Mouse (Mus musculus): ENCODE measurements at regions not wholly inside any gene's neighbourhood (a gene's known extent, or its start where the extent isn't known, plus 50 kb on each side); places are given as distances from the start of the nearest gene placed in this dataset.

- H3K79me2 ChIP-seq (ENCODE audit: control insufficient read depth, insufficient read depth, low read length, poor library complexity), result no peaks in the 10 kb centered on the region
- no peak overlapping the region for H3K27ac ChIP-seq (ENCODE audit: control insufficient read depth, low read depth, low read length)
- no peaks in the 10 kb centered on the region; a peak in 1 of 4 replicates for H3K27me3 ChIP-seq (ENCODE audit: control insufficient read depth in 1 of 2, insufficient read depth in 2 of 2, low read length in 2 of 2)
- no peak for TF ChIP-seq RAD21 (IDR thresholded peaks at IDR 0.05; ENCODE audit: low read depth, low read length)
- TF ChIP-seq UBTF (IDR thresholded peaks at IDR 0.05; ENCODE audit: borderline replicate concordance, insufficient read depth, low read depth, low read length), result no peak
- no peak for TF ChIP-seq ZC3H11A (IDR thresholded peaks at IDR 0.05; ENCODE audit: low read depth, low read length)
- no peak for TF ChIP-seq MYC (IDR thresholded peaks at IDR 0.05; ENCODE audit: low read depth, low read length)
- no peak for TF ChIP-seq MAZ (IDR thresholded peaks at IDR 0.05; ENCODE audit: low read depth, low read length)
- H3K4me3 ChIP-seq (ENCODE audit: control insufficient read depth in 1 of 2, insufficient read depth in 1 of 2, low read depth in 2 of 2, low read length in 2 of 2), result no peak overlapping the region
- no peaks in the 10 kb centered on the region for H3K9me3 ChIP-seq (replicated peaks; ENCODE audit: insufficient read depth, low read length)
- no peaks in the 10 kb centered on the region for H3K4me1 ChIP-seq (ENCODE audit: control insufficient read depth in 1 of 2, insufficient read depth in 2 of 2, low read length in 2 of 2)
- H3K9ac ChIP-seq (ENCODE audit: control insufficient read depth, low read depth, low read length, poor library complexity, severe bottlenecking), result no peak overlapping the region
- no peaks in the 10 kb centered on the region for H3K36me3 ChIP-seq (ENCODE audit: control insufficient read depth in 1 of 2, insufficient read depth in 2 of 2, low read length in 2 of 2)
- DNase-seq (ENCODE audit: low read depth, low spot score), result no peak
These were observed 126.7 kb upstream of the 1700064H15Rik start for GRCm38 (mm10) chr3:19755136-19755535.

GRCm38 (mm10) chr3:19798543-19799106 lies 158.2 kb upstream of the Cp start:
- Histone ChIP-seq H3K9me3 (replicated peaks; ENCODE audit: insufficient read depth, low read length) (no peaks in the 10 kb centered on the region), H3K4me3 (ENCODE audit: control insufficient read depth in 1 of 2, insufficient read depth in 1 of 2, low read depth in 2 of 2, low read length in 2 of 2) (no peak overlapping the region), H3K4me1 (ENCODE audit: control insufficient read depth in 1 of 2, insufficient read depth in 2 of 2, low read length in 2 of 2) (no peaks in the 10 kb centered on the region), H3K27ac (ENCODE audit: control insufficient read depth, low read depth, low read length) (no peak overlapping the region), H3K27me3 (ENCODE audit: control insufficient read depth in 1 of 2, insufficient read depth in 2 of 2, low read length in 2 of 2) (no peaks in the 10 kb centered on the region), H3K36me3 (ENCODE audit: control insufficient read depth in 1 of 2, insufficient read depth in 2 of 2, low read length in 2 of 2) (no peaks in the 10 kb centered on the region), H3K79me2 (ENCODE audit: control insufficient read depth, insufficient read depth, low read length, poor library complexity) (no peaks in the 10 kb centered on the region), H3K9ac (ENCODE audit: control insufficient read depth, low read depth, low read length, poor library complexity, severe bottlenecking) (no peak overlapping the region)
- DNase-seq (ENCODE audit: low read depth, low spot score), result no peak
- TF ChIP-seq ZKSCAN1 (IDR thresholded peaks at IDR 0.05; ENCODE audit: low read depth, low read length), result no peak
- no peak for TF ChIP-seq USF2 (IDR thresholded peaks at IDR 0.05; ENCODE audit: borderline replicate concordance in 1 of 2, insufficient read depth in 1 of 2, low read depth in 1 of 2, low read length in 2 of 2)

- Histone ChIP-seq H3K27ac (ENCODE audit: control insufficient read depth, low read depth, low read length) (no peak overlapping the region), H3K9ac (ENCODE audit: control insufficient read depth, low read depth, low read length, poor library complexity, severe bottlenecking) (no peak overlapping the region), H3K4me1 (ENCODE audit: control insufficient read depth in 1 of 2, insufficient read depth in 2 of 2, low read length in 2 of 2) (no peaks in the 10 kb centered on the region), H3K4me3 (ENCODE audit: control insufficient read depth in 1 of 2, insufficient read depth in 1 of 2, low read depth in 2 of 2, low read length in 2 of 2) (no peak overlapping the region), H3K27me3 (ENCODE audit: control insufficient read depth in 1 of 2, insufficient read depth in 2 of 2, low read length in 2 of 2) (no peaks in the 10 kb centered on the region), H3K9me3 (replicated peaks; ENCODE audit: insufficient read depth, low read length) (no peaks in the 10 kb centered on the region), H3K79me2 (ENCODE audit: control insufficient read depth, insufficient read depth, low read length, poor library complexity) (no peaks in the 10 kb centered on the region), H3K36me3 (ENCODE audit: control insufficient read depth in 1 of 2, insufficient read depth in 2 of 2, low read length in 2 of 2) (no peaks in the 10 kb centered on the region)
- DNase-seq (ENCODE audit: low read depth, low spot score), result no peak
- TF ChIP-seq EP300 (IDR thresholded peaks at IDR 0.05; ENCODE audit: low read depth in 1 of 2, low read length in 2 of 2), result no peak
- TF ChIP-seq TCF12 (IDR thresholded peaks at IDR 0.05; ENCODE audit: low read depth, low read length), result no peak
- no peak for TF ChIP-seq NELFE (IDR thresholded peaks at IDR 0.05; ENCODE audit: low read depth, low read length)
- no peak for TF ChIP-seq ELF1 (IDR thresholded peaks at IDR 0.05; ENCODE audit: low read depth, low read length)
- no peak for TF ChIP-seq POLR2AphosphoS5 (IDR thresholded peaks at IDR 0.05; ENCODE audit: borderline replicate concordance, low read depth, low read length)
- no peak for TF ChIP-seq GATA1 (IDR thresholded peaks at IDR 0.05; ENCODE audit: low read depth, low read length)
- TF ChIP-seq MAX (IDR thresholded peaks at IDR 0.05; ENCODE audit: low read length), result no peak
- no peak for TF ChIP-seq MAZ (IDR thresholded peaks at IDR 0.05; ENCODE audit: low read depth, low read length)
- TF ChIP-seq ZC3H11A (IDR thresholded peaks at IDR 0.05; ENCODE audit: low read depth, low read length), result no peak
- TF ChIP-seq MAFK (IDR thresholded peaks at IDR 0.05; ENCODE audit: borderline replicate concordance, low read depth, low read length), result no peak
- no peak for TF ChIP-seq CHD1 (IDR thresholded peaks at IDR 0.05; ENCODE audit: low read depth, low read length)
- TF ChIP-seq USF2 (IDR thresholded peaks at IDR 0.05; ENCODE audit: borderline replicate concordance in 1 of 2, insufficient read depth in 1 of 2, low read depth in 1 of 2, low read length in 2 of 2), result no peak
- TF ChIP-seq MXI1 (IDR thresholded peaks at IDR 0.05; ENCODE audit: low read depth, low read length), result no peak
- TF ChIP-seq TAL1 (IDR thresholded peaks at IDR 0.05; ENCODE audit: low read length), result no peak
- no peak for TF ChIP-seq GABPA (IDR thresholded peaks at IDR 0.05; ENCODE audit: low read depth, low read length)
These were observed 146.8 kb upstream of the Cp start for GRCm38 (mm10) chr3:19810034-19810433.
